Mouse (Mus musculus) heart, embryonic 12.5 days (tissue): ENCODE results near the gene Gm42906. TPM values are rescaled to one million over a fixed set of nuclear protein-coding genes. Genes with fewer than 3 reads are reported as not detected.

Experiments
- ATAC-seq: fragments of 200-750 bp; cut with Nextera tagmentation; 2 replicates; pipeline ENCODE4 v1.8.0; 2017; ENCODE audit warnings: moderate TSS enrichment, moderate library complexity; ENCODE audit not compliant: insufficient number of reproducible peaks, low FRiP score
- H3K27ac ChIP-seq: fragments of 300-500 bp; sonication (generic); 2 replicates; pipeline ENCODE4 v1.5.1; 2016; ENCODE audit warnings: mild to moderate bottlenecking, moderate library complexity; ENCODE audit not compliant: poor library complexity, severe bottlenecking
- H3K27me3 ChIP-seq: fragments of 300-500 bp; sonication (generic); replicated peaks from 2 replicates; pipeline ENCODE4 v1.6.1; 2016; ENCODE audit warnings: mild to moderate bottlenecking, moderate library complexity
- H3K36me3 ChIP-seq: fragments of 300-500 bp; sonication (generic); 2 replicates; pipeline ENCODE4 v1.6.1; 2016; ENCODE audit warnings: mild to moderate bottlenecking, moderate library complexity
- H3K4me1 ChIP-seq: fragments of 300-500 bp; sonication (generic); replicated peaks from 2 replicates; pipeline ENCODE4 v1.6.1; 2016; ENCODE audit warnings: mild to moderate bottlenecking
- H3K4me2 ChIP-seq: fragments of 300-500 bp; sonication (generic); 2 replicates; pipeline ENCODE4 v1.6.1; 2016; ENCODE audit warnings: mild to moderate bottlenecking, moderate library complexity
- H3K4me3 ChIP-seq: fragments of 300-500 bp; sonication (generic); 2 replicates; pipeline ENCODE4 v1.5.1; 2016; ENCODE audit warnings: mild to moderate bottlenecking
- H3K9ac ChIP-seq: fragments of 300-500 bp; sonication (generic); 2 replicates; pipeline ENCODE4 v1.6.1; 2016; ENCODE audit warnings: mild to moderate bottlenecking, moderate library complexity
- H3K9me3 ChIP-seq: fragments of 300-500 bp; sonication (generic); replicated peaks from 2 replicates; pipeline ENCODE4 v1.6.1; 2016; ENCODE audit warnings: mild to moderate bottlenecking, moderate library complexity
- WGBS: fragments of 180-500 bp; shearing (Covaris S2); methylation state at CpG from one replicate; pipeline ENCODE4 v1.1.7; 2016; 5-methylcytosine and 5-hydroxymethylcytosine counted together
- polyA plus RNA-seq: library from polyadenylated mRNA; unstranded; fragments of >200 nt; fragmentation: Nextera tagmentation; extraction: Ambion mirVana; gene quantifications from 2 replicates; pipeline ENCODE4 v1.2.1, GENCODE M21; 2016

Gm42906 gene
- polyA plus RNA-seq, 1 experiment from 2014 or later: not detected

DNA sequence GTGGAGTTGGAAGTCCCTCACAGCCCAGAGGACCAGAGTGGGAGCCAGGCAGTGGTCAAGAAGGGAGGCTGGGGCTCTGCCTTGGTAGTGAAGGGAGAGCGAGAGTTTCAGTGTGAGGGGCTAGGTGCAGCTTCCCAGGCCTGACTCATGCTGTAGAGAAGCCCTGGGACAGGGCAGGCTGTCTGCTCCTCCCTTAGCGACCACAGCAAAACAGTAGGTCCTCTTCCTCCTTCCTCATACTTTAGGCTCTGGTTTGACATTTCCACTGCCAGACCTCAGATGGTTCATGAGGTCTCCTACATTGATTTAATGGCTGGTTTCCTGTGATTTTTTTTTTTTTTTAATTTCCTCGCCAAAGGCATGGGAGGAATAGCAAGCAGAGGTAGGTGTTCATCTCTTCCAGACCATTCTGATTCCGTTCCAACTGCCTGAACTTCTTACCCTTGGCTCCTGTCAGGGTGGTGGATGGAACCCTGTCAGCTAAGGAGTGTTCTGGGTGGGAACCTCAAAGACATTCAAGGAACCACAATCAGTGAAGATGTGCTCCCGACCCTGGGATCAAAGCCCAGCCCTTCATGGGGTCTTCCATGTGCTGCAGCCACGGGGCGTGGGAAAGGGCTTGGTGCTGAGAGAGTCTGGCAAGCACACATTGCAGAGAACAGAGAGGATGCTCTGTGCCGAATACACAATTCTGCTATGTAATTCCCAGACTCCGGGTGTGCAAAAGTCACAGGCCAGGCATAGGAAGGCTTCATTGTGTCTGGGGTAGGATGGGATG lies 341.3 kb downstream of the Gm42906 start:
- Histone ChIP-seq H3K27me3 (no peaks in the 10 kb centered on the region), H3K9me3 (no peaks in the 10 kb centered on the region), H3K4me2 (no peak overlapping the region), H3K9ac (no peak overlapping the region), H3K4me1 (0 out of 2 replicates have a peak, but pooled peaks cover 13% of the 10 kb centered on the region), H3K27ac (no peak overlapping the region), H3K4me3 (no peak overlapping the region), H3K36me3 (no peaks in the 10 kb centered on the region)
- WGBS: 57% methylated on average over 9 of the region's 9 CpGs
- ATAC-seq: no peak

DNA sequence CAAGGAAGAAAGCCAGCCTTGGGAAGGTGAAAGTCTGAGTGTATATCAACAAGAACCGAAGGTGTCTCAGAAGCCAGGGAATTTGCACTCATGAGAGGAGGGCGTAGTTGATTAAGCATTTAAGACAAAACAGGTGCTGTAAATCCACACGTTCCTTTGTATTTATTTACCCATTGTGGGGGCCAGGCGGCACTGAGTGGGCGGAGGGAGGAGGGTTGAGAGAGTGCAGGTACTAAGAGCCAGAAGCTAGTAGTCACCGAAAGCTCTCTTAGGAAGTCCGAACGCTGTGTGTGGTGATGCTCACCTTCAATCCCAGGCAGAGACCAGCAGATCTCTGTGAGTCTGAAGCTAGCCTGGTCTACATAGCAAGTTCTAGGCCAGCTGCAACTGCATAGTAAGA lies 342.2 kb downstream of the Gm42906 start:
- H3K27me3 ChIP-seq: no peaks in the 10 kb centered on the region
- WGBS: 78% methylated on average over 8 of the region's 8 CpGs
- no peaks in the 10 kb centered on the region for H3K36me3 ChIP-seq
- 0 out of 2 replicates have a peak, but pooled peaks cover 13% of the 10 kb centered on the region for H3K4me1 ChIP-seq
- no peak overlapping the region for H3K27ac ChIP-seq
- H3K9ac ChIP-seq: no peak overlapping the region
- H3K9me3 ChIP-seq: no peaks in the 10 kb centered on the region
- H3K4me3 ChIP-seq: no peak overlapping the region
- H3K4me2 ChIP-seq: no peak overlapping the region
- no peak for ATAC-seq

DNA sequence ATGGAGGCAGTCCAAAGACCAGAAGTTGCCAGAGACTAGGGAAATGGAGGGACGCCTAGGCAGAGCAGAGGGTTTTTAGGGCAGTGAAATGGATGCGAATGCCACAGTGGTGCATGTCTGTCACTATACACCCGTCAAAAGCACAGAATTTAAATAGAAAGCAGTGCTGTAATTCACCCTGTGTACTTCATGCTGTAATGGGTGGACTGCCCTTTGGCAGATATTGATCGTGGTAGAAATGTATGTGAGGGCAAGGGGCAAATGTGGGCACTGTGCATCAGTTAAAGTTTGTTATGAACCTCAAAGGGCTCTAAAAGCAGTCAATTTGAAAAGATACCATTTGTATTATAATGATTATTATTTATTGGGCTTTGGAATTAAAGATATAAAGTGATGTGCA lies 347.7 kb downstream of the Gm42906 start:
- Histone ChIP-seq H3K27ac (no peak overlapping the region), H3K9me3 (0 out of 2 replicates have a peak, but pooled peaks cover 2% of the 10 kb centered on the region), H3K4me2 (no peak overlapping the region), H3K4me1 (no peaks in the 10 kb centered on the region), H3K9ac (no peak overlapping the region), H3K36me3 (no peaks in the 10 kb centered on the region), H3K27me3 (no peaks in the 10 kb centered on the region), H3K4me3 (no peak overlapping the region)
- ATAC-seq: no peak
- whole genome bisulfite sequencing: 84% methylated on average over 4 of the region's 4 CpGs

DNA sequence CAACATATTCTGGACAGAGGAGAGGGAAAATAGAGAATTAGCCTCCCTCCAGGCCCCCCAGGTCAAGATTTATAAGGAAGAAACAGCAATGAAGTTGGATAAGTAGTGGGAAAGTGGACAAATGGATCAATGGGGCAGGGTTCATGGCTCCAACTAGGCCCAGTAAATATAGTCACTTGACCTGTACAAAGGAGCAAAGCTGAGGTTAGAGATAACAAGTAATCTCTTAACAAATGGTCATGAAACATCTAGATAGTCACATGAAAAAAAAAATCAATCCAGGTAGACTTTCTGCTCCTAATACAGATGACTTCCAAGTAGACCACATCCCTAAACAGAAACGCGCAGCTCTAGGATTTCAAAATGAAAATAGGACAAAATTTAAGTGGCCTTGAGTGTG lies 350.0 kb downstream of the Gm42906 start:
- Histone ChIP-seq H3K9ac (no peak overlapping the region), H3K9me3 (0 out of 2 replicates have a peak, but pooled peaks cover 3% of the 10 kb centered on the region), H3K27me3 (no peaks in the 10 kb centered on the region), H3K4me3 (no peak overlapping the region), H3K4me1 (peaks cover 7% of the 10 kb centered on the region), H3K27ac (no peak overlapping the region), H3K36me3 (no peaks in the 10 kb centered on the region), H3K4me2 (no peak overlapping the region)
- 96% methylated on average over 2 of the region's 2 CpGs for WGBS
- ATAC-seq: no peak

DNA sequence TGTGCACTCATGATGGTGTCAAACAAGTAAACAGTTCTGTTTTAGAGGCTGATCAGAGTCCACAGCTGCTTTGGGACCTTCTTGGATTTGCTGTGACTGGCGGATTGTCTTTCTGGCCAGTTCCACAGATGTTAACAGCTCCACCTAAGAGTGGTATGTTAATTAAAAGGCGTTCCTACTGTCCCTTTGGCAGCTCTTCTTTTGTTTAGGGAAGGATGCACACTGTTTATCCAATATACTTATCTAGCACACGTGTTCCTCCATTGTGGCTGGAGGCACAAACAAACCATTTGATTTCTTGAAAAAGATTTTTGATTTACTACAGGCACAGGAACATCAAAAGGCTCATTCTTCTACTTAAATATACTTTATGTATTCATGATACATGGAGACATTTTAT lies 351.0 kb downstream of the Gm42906 start:
- 61% methylated on average over 3 of the region's 3 CpGs for WGBS
- Histone ChIP-seq H3K4me3 (no peak overlapping the region), H3K27ac (no peak overlapping the region)

DNA sequence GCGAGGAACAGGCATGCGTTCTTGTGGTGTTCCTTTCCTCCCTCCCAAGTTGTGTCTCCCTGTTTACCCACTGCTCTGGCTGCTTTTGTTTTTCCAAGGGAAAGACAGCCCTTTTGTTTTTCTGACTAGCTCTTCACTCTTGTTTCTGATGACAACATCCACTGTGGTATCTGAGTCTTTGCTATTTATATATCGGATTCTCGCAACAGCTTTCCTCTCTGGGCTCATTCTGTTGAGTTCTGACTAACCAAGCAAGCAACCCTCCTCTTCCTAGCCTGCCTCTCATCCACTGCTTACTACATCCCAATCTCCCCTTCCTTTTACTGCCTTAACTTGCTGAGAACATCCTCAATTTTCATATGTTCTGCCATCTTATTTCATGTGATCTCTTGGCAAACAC lies 353.7 kb downstream of the Gm42906 start:
- Histone ChIP-seq H3K9me3 (0 out of 2 replicates have a peak, but pooled peaks cover 3% of the 10 kb centered on the region), H3K4me3 (no peak overlapping the region), H3K36me3 (no peaks in the 10 kb centered on the region), H3K9ac (no peak overlapping the region), H3K4me2 (no peak overlapping the region), H3K27me3 (no peaks in the 10 kb centered on the region), H3K27ac (no peak overlapping the region; the same call in 1 of the 2 replicates), H3K4me1 (peaks cover 28% of the 10 kb centered on the region)
- no peak for ATAC-seq
- WGBS: 42% methylated on average over 4 of the region's 4 CpGs

More for the DNA sequence above, 351.0 kb downstream of the Gm42906 start:
- no peaks in the 10 kb centered on the region for H3K36me3 ChIP-seq
- H3K9ac ChIP-seq: no peak overlapping the region
- H3K4me2 ChIP-seq: no peak overlapping the region
- peaks cover 7% of the 10 kb centered on the region for H3K4me1 ChIP-seq
- H3K9me3 ChIP-seq: 0 out of 2 replicates have a peak, but pooled peaks cover 3% of the 10 kb centered on the region
- no peak for ATAC-seq
- no peaks in the 10 kb centered on the region for H3K27me3 ChIP-seq

DNA sequence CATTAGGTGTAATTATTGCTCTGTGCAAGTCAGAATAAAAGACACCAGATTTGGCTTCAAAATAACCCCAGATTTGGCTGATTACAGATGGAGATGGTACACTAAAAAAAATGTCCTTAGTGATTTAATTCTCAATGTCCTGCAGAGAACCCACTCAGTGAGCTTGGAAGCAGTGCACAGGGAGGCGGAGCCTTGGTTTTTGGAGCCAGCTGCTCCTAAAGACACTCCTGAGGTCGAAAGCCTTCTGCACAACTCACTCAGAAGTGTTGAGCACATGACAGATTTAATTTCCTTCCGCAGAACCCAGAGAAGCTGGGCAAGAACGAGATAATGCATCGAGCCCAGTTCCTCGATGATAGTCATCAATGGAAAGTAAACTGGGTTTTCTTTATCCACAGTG lies 356.5 kb downstream of the Gm42906 start:
- H3K4me2 ChIP-seq: no peak overlapping the region
- no peaks in the 10 kb centered on the region for H3K27me3 ChIP-seq
- H3K4me1 ChIP-seq: peaks cover 31% of the 10 kb centered on the region
- 48% methylated on average over 6 of the region's 6 CpGs for WGBS
- H3K9me3 ChIP-seq: 0 out of 2 replicates have a peak, but pooled peaks cover 3% of the 10 kb centered on the region
- no peak overlapping the region for H3K9ac ChIP-seq
- H3K36me3 ChIP-seq: no peaks in the 10 kb centered on the region
- no peak overlapping the region for H3K4me3 ChIP-seq
- ATAC-seq: no peak
- no peak overlapping the region for H3K27ac ChIP-seq

DNA sequence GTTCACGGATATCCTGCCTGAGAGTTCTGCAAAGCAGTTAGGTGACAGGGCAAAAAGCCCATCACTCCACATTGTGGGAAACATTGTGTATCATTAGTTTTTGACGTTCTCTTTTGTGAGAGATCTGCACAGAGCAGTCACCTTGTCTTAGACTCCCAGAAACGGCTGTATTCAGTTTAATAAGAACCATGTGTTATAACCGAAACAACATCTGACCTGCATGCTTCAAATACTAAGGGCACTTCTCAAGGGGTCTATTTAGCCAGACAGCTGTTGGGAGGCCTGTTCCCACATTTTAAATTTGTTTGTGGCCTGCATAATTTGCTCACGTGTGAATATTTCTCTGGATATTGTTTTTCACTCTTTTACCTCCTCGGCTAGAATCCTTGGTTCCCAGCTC lies 357.1 kb downstream of the Gm42906 start:
- Histone ChIP-seq H3K4me2 (no peak overlapping the region), H3K9ac (no peak overlapping the region), H3K9me3 (0 out of 2 replicates have a peak, but pooled peaks cover 3% of the 10 kb centered on the region), H3K4me3 (no peak overlapping the region), H3K4me1 (peaks cover 31% of the 10 kb centered on the region), H3K27me3 (no peaks in the 10 kb centered on the region), H3K36me3 (no peaks in the 10 kb centered on the region), H3K27ac (peak overlapping the region; percentile 35; the same call in 1 of the 2 replicates)
- WGBS: 64% methylated on average over 6 of the region's 6 CpGs
- ATAC-seq: no peak

DNA sequence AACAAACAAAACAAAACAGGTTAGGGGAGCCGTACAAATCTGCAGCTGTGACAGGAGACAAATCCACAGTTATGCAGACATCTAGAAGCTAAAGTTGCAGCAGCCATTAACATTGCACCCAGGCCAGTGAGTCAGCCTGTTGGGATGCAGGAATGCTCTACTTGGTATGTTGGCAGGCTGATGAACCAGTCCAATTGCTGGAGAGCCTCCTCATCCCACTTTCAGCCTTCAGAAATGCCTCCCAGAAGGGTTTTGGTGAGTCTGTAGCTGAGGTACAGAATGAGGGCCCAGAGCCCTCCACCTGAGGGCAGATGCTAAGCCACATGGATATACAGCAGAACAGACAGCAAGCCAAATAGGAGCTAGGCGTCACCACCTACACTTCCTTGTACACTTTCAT lies 358.4 kb downstream of the Gm42906 start:
- Histone ChIP-seq H3K9me3 (no peaks in the 10 kb centered on the region), H3K4me3 (no peak overlapping the region), H3K27ac (no peak overlapping the region), H3K4me1 (peaks cover 42% of the 10 kb centered on the region), H3K36me3 (no peaks in the 10 kb centered on the region), H3K27me3 (no peaks in the 10 kb centered on the region), H3K9ac (no peak overlapping the region), H3K4me2 (no peak overlapping the region)
- ATAC-seq: no peak
- 79% methylated on average over 2 of the region's 2 CpGs for WGBS

DNA sequence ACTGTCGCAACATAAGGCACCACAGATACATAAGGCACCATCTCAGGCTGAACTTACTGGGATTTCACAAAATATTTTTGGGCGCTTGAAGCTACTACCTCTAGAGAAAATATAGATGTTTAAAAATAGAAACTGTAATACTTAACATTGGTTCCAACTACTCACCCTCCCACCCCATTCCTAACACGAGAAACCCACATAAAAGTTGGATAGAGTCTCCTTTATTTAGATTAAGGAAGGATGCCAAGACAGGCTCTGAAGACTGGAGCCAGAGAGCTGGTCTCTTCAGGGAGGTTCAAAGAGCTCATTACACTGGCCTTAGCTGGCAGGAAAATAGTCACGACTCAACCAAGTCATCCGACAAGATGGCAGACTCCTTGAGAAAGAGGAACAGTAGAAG lies 361.9 kb downstream of the Gm42906 start:
- H3K36me3 ChIP-seq: peaks cover 20% of the 10 kb centered on the region
- no peak for ATAC-seq
- H3K27ac ChIP-seq: no peak overlapping the region
- no peaks in the 10 kb centered on the region for H3K27me3 ChIP-seq
- no peak overlapping the region for H3K4me3 ChIP-seq
- H3K9me3 ChIP-seq: peaks cover 9% of the 10 kb centered on the region
- H3K4me2 ChIP-seq: no peak overlapping the region
- peaks cover 30% of the 10 kb centered on the region for H3K4me1 ChIP-seq
- no peak overlapping the region for H3K9ac ChIP-seq
- WGBS: 77% methylated on average over 5 of the region's 5 CpGs

DNA sequence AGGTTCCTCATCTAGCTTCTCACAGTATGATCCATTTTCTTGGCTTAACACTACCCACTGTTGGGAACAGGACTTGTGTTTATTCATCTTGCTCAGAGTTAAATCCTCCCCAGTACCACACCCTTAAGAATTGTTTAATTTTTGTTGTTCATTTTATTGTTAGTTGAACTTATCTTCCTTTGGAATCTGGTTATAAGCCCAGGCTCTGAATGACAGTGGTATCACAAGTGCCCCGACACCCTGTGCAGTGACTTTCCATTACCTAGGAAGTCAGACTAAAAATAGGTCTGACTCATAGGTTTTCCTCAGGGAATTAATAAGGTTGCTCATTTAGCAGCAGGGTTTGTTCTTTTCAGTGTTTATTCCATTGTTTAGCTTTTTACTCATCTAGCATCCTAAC lies 362.7 kb downstream of the Gm42906 start:
- Histone ChIP-seq H3K4me3 (no peak overlapping the region), H3K36me3 (peaks cover 20% of the 10 kb centered on the region), H3K27ac (peak overlapping the region; percentile 47; the same call in 1 of the 2 replicates), H3K27me3 (no peaks in the 10 kb centered on the region), H3K4me1 (peaks cover 29% of the 10 kb centered on the region), H3K9me3 (peaks cover 9% of the 10 kb centered on the region), H3K9ac (no peak overlapping the region), H3K4me2 (no peak overlapping the region)
- ATAC-seq: no peak
- WGBS: 19% methylated on average over 1 of the region's 1 CpGs
